Mouse (Mus musculus): ENCODE data around the gene Oxa1l.
"Not testable (repeated sequence)": the region's sequence is repeated elsewhere in the genome, so short reads cannot be mapped to it uniquely, and the experiment has no call there.

Oxa1l gene

GRCm38 (mm10) chr14:54360577-54361340, at the start of gene Oxa1l:
Gene Oxa1l (plus strand): TSS chr14:54360834.
- DNase-seq (ENCODE audit: low spot score), result peak; percentile 96

- DNase-seq (ENCODE audit: low spot score), result peak; percentile 24
Observed at GRCm38 (mm10) chr14:54311763-54312162, 48.9 kb upstream of the Oxa1l start.

- no peak for DNase-seq (ENCODE audit: low spot score)
Observed at GRCm38 (mm10) chr14:54321556-54322376, 38.9 kb upstream of the Oxa1l start.

- no peak for DNase-seq (ENCODE audit: low spot score)
Observed at GRCm38 (mm10) chr14:54324486-54324885, 36.1 kb upstream of the Oxa1l start.

GRCm38 (mm10) chr14:54328548-54328947, 32.1 kb upstream of the Oxa1l start:
- no peak for DNase-seq (ENCODE audit: low spot score)

GRCm38 (mm10) chr14:54329201-54329600, 31.4 kb upstream of the Oxa1l start:
- no peak for DNase-seq (ENCODE audit: low spot score)

- DNase-seq (ENCODE audit: low spot score), result no peak
Observed at GRCm38 (mm10) chr14:54331178-54331577, 29.5 kb upstream of the Oxa1l start.

GRCm38 (mm10) chr14:54332176-54333074, 28.2 kb upstream of the Oxa1l start:
- peak; percentile 65 for DNase-seq (ENCODE audit: low spot score)

- DNase-seq (ENCODE audit: low spot score), result no peak
Observed at GRCm38 (mm10) chr14:54333452-54334189, 27.0 kb upstream of the Oxa1l start.

- DNase-seq (ENCODE audit: low spot score), result no peak
Observed at GRCm38 (mm10) chr14:54340836-54341235, 19.8 kb upstream of the Oxa1l start.

GRCm38 (mm10) chr14:54341807-54342206, 18.8 kb upstream of the Oxa1l start:
- DNase-seq (ENCODE audit: low spot score), result not testable (repeated sequence)

- not testable (repeated sequence) for DNase-seq (ENCODE audit: low spot score)
Observed at GRCm38 (mm10) chr14:54350773-54351541, 9.7 kb upstream of the Oxa1l start.

GRCm38 (mm10) chr14:54352314-54352713, 8.3 kb upstream of the Oxa1l start:
- no peak for DNase-seq (ENCODE audit: low spot score)

- DNase-seq (ENCODE audit: low spot score), result no peak
Observed at GRCm38 (mm10) chr14:54354406-54354805, 6.2 kb upstream of the Oxa1l start.

GRCm38 (mm10) chr14:54363156-54363555, 2.5 kb downstream of the Oxa1l start:
- DNase-seq (ENCODE audit: low spot score), result no peak

- DNase-seq (ENCODE audit: low spot score), result no peak
Observed at GRCm38 (mm10) chr14:54365026-54365645, 4.5 kb downstream of the Oxa1l start.

GRCm38 (mm10) chr14:54366581-54366980, 5.9 kb downstream of the Oxa1l start:
- DNase-seq (ENCODE audit: low spot score), result no peak

- DNase-seq (ENCODE audit: low spot score), result no peak
Observed at GRCm38 (mm10) chr14:54367429-54368060, 6.9 kb downstream of the Oxa1l start.

- no peak for DNase-seq (ENCODE audit: low spot score)
Observed at GRCm38 (mm10) chr14:54369372-54369771, 8.7 kb downstream of the Oxa1l start.

- no peak for DNase-seq (ENCODE audit: low spot score)
Observed at GRCm38 (mm10) chr14:54370595-54370994, 10.0 kb downstream of the Oxa1l start.
